Mouse (Mus musculus) spleen, postnatal 14 days (tissue): ENCODE measurements around the gene Prkce.

ENCODE experiments used
- DNase-seq, 2 experiments: peaks; one replicate each; pipeline ENCODE4 v3.0.0; 2021 to 2022; ENCODE audit warnings: low spot score in 2 of 2

Prkce gene

DNA sequence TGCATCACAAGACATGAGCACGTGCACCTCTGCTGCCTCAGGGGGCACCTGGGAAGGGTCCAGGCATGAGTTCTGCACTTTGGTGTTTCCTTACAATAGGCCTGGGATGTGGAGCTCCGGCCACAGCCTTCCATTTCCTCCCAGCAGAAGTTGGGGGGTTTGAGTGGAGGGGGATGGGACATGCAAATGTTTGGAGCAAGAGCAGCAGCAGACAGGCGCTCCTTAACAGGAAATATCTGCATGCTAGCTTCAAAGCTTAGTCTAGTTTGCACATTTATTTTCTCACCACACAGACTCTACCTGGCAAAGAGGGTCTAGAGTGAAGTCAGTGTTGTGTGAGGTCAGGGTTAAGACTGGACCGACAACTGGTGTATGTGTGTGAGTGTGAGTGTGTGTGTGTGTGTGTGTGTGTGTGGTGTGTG, 169.1 kb downstream of the Prkce start:
- DNase-seq = peak in 1 of 2 experiments; percentile 43

DNA sequence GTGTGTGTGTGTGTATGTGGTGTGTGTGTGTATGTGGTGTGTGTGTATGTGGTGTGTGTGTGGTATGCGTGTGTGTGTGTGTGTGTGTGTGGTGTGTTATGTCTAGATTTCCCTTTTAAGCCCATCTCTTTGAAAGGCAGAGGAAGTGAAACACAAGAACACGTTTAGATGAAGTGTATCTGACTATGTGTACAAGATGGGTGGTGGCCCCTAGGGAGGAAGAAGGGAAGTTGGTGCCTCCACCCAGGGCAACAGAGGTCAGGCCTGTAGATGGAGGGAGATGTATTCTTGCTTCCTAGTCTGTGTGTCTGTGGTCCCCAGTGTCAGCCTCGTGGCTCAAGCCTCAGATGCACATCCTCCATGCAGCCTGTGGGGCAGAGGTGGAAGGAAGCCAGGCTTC, 169.5 kb downstream of the Prkce start:
- DNase-seq = peak; percentile 33 to 53

DNA sequence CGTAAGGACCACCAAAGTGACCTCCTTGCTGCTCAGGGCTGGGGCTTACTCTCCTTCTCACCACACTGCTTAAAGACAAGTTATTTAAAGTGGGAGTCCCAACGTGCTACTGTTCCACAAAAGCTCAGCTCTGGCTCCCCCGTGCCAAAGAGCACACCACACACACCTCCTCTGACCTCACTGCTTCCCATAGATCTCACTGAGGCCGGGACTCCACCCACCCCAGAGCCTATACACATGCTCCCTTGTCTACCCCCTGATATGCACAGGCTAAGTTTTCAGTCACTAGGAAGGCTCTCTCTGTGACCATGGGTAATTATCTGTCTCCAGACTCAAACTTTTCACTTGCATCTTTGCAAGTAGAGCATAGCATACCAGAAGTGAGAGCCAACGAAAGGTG, 170.7 kb downstream of the Prkce start:
- no peak for DNase-seq

DNA sequence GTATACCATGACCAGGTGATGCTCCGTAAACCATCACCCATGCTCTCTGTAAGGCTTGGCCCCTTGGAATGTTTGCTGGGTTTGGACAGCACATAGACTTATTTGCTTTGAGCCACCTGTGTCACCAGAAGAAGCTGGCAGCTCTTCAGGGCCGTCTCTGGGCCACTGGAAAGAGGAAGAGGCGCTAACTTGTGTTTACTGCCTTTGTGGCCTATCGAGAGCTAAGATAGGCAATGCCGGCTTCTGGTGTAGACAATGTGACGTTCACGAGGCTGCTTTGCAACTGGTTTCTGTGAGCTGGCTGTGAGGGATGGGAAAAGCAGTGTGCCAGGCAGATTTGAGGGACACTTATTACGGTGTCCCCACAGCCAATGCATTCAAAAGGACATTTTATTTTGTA, 176.4 kb downstream of the Prkce start:
- no peak for DNase-seq

DNA sequence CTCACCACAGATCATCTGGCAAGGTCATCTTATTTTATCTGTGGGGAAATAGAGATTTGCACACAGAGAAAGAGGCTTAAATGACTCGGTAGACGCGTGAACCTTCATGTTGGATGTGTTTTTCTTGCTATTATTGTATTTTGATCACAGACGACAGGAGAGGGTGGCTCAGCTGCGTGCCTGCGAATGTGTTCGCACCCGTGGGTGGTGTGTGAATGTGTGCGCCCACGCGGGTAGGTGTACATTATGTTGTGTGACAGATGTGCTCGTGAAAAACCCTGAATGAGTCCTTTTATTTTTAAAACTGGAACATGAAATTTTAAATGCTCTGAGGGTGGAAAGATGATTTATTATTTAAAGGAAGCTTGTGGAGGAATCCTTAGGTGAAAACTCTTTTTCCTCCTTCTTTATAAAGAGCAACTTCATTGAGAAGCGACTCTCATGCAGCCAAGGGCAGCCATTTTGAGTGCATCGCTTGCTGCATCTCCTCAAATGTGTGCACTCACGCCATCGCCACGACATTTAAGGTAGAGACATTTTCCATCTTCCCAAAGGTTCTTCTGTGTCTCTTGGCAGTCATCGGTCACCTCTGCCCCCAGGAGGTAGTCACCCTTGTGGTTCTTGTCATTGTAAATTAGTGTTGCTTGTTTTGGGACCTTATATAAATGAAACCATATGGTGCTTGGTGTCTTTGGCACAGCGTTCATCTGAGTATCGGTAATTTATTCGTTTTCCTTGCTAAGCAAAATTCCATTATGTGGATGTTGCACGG, 177.8 kb downstream of the Prkce start:
- DNase-seq = no peak

DNA sequence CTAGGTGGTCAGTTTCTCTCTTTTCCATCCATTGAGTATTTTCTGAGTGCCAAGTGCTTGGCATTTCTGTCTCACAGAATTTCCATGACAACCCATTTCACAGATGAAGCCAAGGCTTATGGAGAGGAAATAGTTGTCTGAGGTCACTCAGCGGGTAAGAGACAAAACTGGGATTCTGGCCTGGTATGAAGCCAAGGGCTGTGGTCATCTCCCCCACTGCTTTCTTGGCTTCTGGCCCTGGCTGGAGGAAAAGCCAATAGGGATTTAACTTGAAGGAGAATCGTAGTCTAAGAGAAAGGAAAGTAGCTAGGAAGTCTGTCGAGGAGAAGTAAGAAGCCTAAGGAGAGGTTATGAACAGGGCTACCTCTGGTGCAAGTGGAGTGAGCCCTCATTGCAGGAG, 182.7 kb downstream of the Prkce start:
- DNase-seq = no peak

DNA sequence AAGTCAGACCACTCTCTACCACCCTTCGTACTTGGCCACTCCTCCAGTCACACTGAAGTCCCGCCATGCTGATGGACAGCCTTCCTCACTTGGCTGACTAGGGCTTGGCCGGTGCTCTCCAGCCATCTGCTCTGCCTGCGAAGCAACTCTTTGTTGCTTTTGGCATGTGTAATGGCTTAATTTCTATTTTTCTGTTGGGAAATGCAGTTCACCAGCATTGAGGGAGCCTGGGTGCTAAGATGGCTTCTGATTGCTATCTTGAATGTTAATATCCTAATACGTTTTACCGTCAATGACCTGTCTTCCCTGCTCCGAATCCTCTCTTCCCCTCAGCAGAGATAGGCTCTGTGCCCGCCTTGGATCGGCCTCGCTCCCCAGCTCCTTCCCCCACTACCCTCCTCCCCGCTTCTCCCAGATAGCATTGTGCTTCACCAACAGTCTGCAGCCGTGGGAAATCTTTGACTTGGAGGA, 183.2 kb downstream of the Prkce start:
- no peak for DNase-seq

DNA sequence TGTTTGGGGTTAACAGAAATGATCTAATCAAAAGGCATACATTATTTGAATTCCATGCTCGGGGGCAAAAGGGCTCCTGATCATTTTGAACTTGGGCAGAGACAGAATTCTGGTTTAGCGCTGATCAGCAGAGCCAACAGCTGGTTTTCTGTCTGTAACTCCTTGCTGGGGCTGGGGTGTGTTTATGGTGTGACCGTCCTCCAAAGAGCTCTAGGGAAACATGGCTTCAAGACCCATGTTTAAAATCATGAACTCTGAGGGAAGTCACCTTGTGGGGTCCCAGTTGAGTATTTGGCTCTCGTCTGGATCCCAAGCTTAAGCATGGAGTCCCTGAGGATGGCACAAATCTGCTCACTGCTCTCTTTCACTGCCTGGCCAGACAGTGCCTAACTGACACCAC, 183.7 kb downstream of the Prkce start:
- DNase-seq = no peak

DNA sequence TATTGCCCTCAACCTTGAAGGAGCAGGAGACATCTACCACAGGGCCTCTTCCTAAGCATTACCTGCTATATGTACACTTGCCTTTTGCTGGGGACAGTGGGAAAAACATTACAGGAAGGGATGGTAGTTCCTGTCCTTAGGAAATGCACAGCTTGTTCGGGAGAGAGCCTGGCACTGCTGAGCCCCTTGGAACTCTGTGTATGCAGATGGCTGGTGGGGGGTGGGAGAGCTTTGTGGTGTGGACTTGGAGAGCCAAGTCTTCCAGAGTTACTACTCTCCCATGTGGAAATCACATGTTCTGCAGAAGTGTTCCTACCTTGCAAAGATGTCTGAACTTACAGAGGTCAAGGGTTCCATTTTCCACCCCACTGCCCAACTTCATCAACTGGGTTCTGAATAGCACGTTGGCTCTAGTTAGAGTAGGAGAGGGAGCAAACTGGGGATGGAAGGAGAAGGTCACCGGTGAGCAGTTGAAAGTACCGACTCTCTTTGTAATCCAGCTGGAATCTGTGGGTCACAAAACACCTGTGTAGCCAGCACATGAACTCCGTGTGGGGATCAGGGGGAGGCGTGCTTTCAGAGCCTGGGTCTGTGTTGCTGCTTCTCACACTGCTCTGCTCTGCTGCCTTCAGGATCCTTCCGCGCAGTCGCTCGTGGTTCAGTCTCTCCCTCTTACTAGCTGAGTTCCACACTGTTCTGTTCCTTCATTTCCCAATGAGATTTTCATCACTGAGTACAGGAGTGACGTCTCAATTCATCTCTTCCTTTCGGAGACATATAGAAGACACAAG, 184.9 kb downstream of the Prkce start:
- no peak for DNase-seq

DNA sequence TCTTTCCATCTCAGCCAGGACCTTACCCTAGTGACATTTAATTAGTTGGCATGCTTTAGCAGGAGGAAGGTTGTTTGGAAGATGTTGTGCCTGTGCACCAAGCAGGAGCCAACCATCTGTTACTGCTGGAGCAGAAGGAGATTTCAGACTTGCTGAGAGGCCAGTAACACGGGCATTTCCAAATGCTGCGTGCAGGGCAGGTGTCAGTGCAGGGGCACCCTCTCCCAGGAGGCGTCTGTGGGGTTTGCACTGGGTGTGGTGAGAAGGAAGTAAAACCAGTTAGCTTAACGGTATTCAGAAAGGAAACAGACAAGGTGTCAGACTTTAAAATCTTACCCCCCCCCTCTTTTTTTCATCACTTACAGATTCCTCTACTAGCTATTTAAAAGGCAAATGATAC, 186.1 kb downstream of the Prkce start:
- peak; percentile 53 to 61 for DNase-seq

DNA sequence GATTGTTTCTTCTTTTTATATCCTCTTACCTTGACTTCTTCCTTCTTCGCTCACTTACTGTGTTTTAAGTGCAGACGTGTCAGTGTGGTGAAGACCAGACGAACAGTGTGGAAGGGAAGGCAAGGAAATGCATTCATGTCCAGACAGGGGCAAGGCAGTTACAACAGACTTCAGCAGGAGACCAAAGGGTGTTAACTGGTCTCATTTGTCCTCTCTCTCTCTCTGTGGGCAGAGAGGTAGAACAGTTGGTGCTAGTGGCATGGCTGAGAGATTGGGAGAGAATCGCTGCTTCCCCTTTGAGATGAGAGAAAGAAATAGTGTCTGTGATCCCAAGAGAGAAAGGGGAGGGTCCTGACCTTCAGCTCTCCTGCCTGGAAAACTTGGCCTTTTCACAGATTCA, 186.5 kb downstream of the Prkce start:
- DNase-seq = no peak

DNA sequence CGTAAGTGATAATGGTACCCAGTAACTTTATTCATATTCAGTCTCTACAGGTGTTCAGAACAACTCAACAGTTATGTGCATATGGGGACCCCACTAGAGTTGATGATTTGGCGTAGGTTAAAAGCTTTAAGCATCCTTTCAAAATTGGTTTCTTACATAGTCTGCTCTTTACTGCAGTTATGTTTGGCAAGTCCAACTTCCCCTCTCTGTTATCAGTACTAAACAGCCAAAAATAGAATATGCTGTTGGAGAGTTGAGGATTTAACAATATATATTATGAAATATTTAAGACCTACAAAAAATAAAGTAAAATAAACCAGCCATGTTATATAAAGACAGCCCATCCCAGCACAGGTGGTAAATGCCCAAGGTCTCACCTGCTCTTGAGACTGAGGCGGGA, 187.3 kb downstream of the Prkce start:
- no peak for DNase-seq

DNA sequence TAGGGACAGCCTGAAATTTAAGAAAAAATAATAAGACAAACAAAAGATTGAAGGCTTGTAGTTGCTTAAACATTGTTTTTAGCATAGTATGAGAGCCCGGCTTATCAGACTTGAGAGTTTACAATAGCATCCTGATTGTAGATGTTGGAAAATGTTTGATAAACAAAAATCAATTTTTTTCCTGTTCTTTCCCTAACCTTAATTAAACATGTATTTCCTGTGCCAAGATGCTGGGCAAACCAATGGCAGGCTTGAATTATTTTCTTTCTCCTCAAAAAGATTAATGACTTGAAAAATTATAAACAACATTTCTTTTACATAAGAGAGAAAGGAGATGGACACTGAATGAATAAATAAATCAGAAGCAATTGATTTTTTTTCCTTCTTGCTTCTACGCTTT, 187.7 kb downstream of the Prkce start:
- DNase-seq = no peak

DNA sequence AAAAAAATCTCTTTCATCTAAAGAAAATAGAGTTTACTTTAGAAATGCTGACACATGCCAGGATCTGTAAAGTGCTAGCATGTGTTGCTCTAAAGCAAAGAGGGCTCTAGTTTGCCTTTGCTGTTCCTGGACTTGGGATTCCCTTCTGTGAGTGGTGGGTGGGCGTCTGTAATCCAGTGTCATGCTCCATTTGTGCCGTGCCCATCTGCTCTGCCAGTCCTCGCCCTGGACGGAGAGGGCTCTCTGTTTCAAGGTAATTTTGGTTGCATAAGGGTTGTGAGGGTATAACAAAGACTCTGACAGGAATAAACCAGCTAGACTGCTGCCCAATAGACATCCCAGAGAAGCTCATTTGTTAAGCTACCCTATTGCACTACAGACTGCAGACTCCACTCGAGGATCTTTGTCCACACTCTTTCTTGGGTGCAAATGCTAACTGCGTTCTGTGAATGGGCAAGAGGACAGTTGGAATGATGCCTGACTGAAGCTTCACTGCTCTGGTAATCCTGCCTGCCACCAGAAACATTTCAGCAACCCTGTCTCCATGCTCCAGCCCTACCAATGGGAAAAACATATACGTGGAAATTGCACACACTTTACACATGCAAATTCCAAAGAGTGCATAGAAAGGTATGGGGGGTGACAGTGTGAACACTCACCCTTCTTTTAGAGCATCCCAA, 188.3 kb downstream of the Prkce start:
- no peak for DNase-seq

DNA sequence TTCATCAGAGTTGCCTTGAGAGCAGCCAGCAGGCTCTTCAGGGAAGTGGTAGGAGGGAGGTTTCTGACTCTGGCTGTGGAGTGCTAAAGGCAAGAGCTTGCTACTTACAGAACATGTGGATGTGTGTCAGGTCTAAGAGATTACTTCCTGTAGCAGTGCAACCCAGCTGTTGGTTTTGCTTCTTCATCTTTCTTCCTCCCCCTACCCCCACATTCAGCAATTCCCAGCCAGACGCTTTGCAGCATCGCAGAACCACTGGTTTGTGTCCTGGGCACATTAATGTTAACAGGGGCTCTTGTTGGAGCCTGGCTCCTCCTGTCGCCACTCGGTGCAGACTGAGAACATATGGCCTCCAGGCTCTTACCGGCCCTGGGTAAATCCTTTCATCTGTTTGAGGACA, 190.8 kb downstream of the Prkce start:
- DNase-seq = no peak

DNA sequence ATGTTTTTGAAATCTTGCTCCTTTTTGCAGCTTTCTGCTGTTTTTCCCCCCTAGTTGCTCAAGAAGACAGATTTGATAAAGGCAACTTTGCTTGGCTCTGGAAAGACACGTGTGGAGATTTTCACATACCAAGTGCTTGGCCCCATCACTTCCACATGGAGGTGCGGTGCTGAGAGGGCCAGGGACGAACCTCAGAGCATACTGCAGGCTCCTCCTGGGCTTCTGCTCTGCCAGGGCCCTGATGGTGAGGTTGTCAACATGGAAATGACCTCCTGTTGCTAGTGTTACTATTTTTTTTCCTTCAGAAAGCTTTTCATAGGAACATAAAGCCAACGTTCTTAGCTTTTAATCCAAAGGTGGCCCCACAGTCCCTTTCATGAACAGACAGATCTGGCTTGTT, 191.3 kb downstream of the Prkce start:
- DNase-seq = no peak

DNA sequence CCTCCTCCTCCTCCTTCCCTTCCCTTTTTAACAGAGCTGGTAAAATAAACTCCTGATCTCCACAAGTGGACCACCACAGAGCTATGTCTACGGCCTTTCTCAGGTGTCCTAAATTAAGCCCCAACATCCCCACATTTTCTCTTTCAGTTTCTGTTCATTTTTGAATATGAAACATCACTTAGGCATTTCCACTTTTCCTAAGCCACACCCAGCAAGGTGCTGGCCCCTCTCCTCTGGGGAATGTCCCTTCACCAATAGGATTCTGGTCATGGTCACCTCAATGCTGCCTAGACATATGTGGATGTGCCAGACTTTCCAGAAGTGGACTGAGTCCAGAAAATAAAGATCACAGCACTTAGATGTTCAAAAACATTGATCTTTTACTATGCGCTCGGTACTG, 193.3 kb downstream of the Prkce start:
- no peak for DNase-seq

DNA sequence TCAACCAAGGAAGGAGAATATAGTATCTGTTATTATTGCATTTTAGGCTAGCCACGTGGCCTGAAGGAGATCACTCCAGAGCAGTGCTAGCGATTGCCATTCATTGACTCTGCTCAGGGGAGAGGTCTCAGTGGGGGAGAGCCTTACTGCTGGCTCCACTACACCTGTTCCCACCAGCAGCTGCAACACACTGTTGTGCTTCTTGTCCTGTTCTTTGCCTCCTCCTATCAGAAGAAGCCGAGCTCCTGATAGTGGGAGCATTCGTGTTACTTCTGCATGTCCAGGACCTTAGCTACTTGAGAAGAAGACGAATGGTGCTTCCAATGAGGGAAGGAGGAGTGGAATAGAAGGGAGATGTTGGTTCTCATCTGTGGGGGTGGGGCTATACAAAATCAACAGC, 195.8 kb downstream of the Prkce start:
- no peak for DNase-seq

DNA sequence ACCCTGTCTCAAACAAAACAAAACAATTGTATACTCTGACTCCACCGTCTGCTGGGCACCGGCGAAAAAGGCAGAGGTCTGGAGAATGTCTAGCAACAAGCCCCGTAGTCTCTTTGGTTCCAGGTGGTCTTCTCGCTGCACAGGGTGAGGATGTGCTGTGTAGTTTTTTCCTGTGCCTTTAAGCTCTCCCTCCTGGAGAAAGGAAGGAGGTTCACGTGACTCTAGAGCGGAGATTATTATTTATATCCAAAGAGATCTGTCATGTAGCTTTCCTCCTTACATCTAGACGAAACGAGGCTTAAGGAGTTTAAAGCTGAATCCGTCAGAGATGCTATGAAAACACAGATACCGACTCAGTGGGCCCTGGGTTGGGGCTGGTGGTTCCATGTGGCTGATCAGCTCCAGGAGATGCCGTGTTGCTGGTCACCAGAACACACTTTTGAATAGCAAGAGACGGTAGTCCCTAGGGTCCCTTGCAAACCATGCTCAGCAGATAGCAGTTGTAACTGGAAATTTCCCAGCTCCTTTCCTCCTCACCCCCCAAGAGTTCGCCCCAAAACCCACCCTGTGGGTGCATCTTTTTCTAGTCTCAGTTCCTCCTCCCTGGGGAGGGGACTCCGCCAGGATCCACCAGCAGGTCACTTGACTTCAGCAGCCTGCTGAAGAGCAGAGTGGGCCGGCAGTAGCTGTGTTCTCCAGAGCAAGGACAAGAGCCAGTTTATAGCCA, 196.9 kb downstream of the Prkce start:
- DNase-seq = no peak

DNA sequence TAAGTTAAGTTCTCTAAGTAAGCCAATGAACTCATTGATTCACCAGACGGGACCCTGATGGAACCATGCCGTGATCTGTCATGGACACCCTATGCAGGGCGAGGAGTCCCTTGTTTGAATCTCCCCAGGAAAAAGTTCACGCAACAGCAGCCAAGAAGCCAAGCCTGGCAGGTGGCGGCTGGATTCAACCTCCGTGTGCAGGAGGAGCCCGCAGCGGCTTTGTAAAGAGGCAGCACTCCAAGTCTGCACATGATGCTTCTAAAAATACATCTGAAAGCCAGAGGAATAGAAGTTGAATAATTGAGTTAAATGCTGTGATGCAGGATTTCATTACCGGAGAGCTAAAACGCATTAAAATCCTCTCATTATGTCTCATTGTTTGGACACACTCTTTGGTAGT, 199.3 kb downstream of the Prkce start:
- DNase-seq = no peak

DNA sequence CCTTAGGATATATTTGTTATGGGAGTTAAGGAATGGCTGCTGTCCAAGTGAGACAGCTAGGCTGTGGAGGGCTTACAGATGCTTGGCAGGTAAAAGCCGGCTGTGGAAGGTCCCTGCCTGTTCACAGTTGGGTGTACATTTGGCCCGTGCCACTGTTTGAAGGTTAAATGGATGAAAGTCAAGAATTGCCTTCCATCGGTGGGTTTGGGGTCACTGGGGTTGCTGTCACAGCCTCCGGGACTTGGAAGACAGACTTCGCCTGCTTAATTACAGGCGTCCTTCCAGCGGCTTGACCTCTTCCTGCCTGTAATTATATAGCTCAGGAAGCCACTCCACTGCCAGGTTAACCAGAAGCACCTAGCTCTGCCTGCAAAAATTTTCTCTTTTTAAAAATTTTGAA, 200.1 kb downstream of the Prkce start:
- DNase-seq = no peak
